Comparison of ENCODE assay signal across 7 mouse cellular contexts in genomic region chr14:55052496-55052895, GRCm38 (mm10). TPM values are rescaled to one million over a fixed set of nuclear protein-coding genes. Genes with fewer than 3 reads are reported as not detected.
A peak's percentile ranks its signal among the peaks of the same experiment; 100 is the strongest.
DNase-seq lines count a peak whose midpoint lies in the region; ATAC-seq lines count a peak whose summit lies in the region.

No protein-coding gene starts in this region.

- DNase-seq in left cerebral cortex, adult 18-20 months (ENCODE audit: low spot score in 2 of 2): peak; percentile 72 to 81
- no peak for DNase-seq in left cerebral cortex, adult 11 months (ENCODE audit: low spot score)
- DNase-seq in cerebellum, adult 9-10 months: peak; percentile 95
- DNase-seq in layer of hippocampus, adult 18-20 months (ENCODE audit: low spot score in 2 of 2): peak; percentile 82 to 94
- peak; percentile 91 to 94 for DNase-seq in right cerebral cortex, postnatal 10 days (ENCODE audit: low spot score in 2 of 2)
- DNase-seq in ovary, adult 18-20 months (ENCODE audit: low spot score): no peak
- DNase-seq in liver, embryonic 11.5 days (ENCODE audit: low spot score): no peak

- ATAC-seq in liver, embryonic 11.5 days (replicated peaks; ENCODE audit: low FRiP score): no peak

- H3K9ac ChIP-seq in liver, embryonic 11.5 days (ENCODE audit: low read depth, low read length): no peak overlapping the region

- peaks cover 3% of the 10 kb centered on the region; the same call in 1 of the 2 replicates for H3K27me3 ChIP-seq in liver, embryonic 11.5 days (replicated peaks; ENCODE audit: control insufficient read depth, insufficient read depth, low read length)

- H3K4me3 ChIP-seq in liver, embryonic 11.5 days (ENCODE audit: low read depth, low read length): no peak overlapping the region

- H3K27ac ChIP-seq in liver, embryonic 11.5 days (ENCODE audit: low read depth, low read length): no peak overlapping the region

- no peak overlapping the region for H3K4me2 ChIP-seq in liver, embryonic 11.5 days

- H3K9me3 ChIP-seq in liver, embryonic 11.5 days (ENCODE audit: control insufficient read depth, low read length): no peaks in the 10 kb centered on the region

- H3K36me3 ChIP-seq in liver, embryonic 11.5 days (ENCODE audit: control insufficient read depth, insufficient read depth, low read length): no peaks in the 10 kb centered on the region

- 86% methylated on average over 9 of the region's 9 CpGs for WGBS in liver, embryonic 11.5 days

- H3K4me1 ChIP-seq in liver, embryonic 11.5 days (replicated peaks; ENCODE audit: control insufficient read depth, insufficient read depth, low read length): no peaks in the 10 kb centered on the region

RNA-seq across cellular contexts. Expression of gene Ngdn, which starts 37.2 kb away (rescaled TPM):
- 10 to 100 TPM; 30.6 to 32.0 TPM for total RNA-seq in left cerebral cortex, adult 18-20 months (2021)
- 10 to 100 TPM; 30.2 to 32.7 TPM for total RNA-seq in layer of hippocampus, adult 18-20 months (2021)
- 87.0 and 95.6 TPM in 2 replicates for polyA plus RNA-seq in liver, embryonic 11.5 days (2014; fragmentation: Nextera tagmentation; extraction: Ambion mirVana)

RNA-seq across cellular contexts. Expression of gene Zfhx2, which starts 39.6 kb away (rescaled TPM):
- total RNA-seq in left cerebral cortex, adult 18-20 months (2021): 10 to 100 TPM; 41.8 to 44.5 TPM
- 10 to 100 TPM; 52.9 to 58.5 TPM for total RNA-seq in layer of hippocampus, adult 18-20 months (2021)
- 2.1 and 2.8 TPM in 2 replicates for polyA plus RNA-seq in liver, embryonic 11.5 days (2014; fragmentation: Nextera tagmentation; extraction: Ambion mirVana)

RNA-seq across cellular contexts. Expression of gene Thtpa, which starts 42.1 kb away (rescaled TPM):
- total RNA-seq in left cerebral cortex, adult 18-20 months (2021): 10 to 100 TPM; 22.9 to 23.1 TPM
- total RNA-seq in layer of hippocampus, adult 18-20 months (2021): 10 to 100 TPM; 17.8 to 18.3 TPM
- polyA plus RNA-seq in liver, embryonic 11.5 days (2014; fragmentation: Nextera tagmentation; extraction: Ambion mirVana): 10.5 and 12.6 TPM in 2 replicates

RNA-seq across cellular contexts. Expression of gene Ap1g2, which starts 53.9 kb away (rescaled TPM):
- total RNA-seq in left cerebral cortex, adult 18-20 months (2021): 10 to 100 TPM in 1 of 2 experiments, 1 to 10 TPM in 1; 9.5 to 10.2 TPM
- total RNA-seq in layer of hippocampus, adult 18-20 months (2021): 10 to 100 TPM; 11.3 to 14.9 TPM
- polyA plus RNA-seq in liver, embryonic 11.5 days (2014; fragmentation: Nextera tagmentation; extraction: Ambion mirVana): 45.1 and 52.9 TPM in 2 replicates

RNA-seq across cellular contexts. Expression of gene Myh7, which starts 58.1 kb away (rescaled TPM):
- 10 to 100 TPM; 16.0 to 18.2 TPM for total RNA-seq in left cerebral cortex, adult 18-20 months (2021)
- total RNA-seq in layer of hippocampus, adult 18-20 months (2021): 10 to 100 TPM; 10.1 to 14.4 TPM
- 2.7 and 9.7 TPM in 2 replicates for polyA plus RNA-seq in liver, embryonic 11.5 days (2014; fragmentation: Nextera tagmentation; extraction: Ambion mirVana)

Comparison
In these comparisons a context has a peak if more than half of its experiments do, and no peak if none do; other contexts are left out.
1. DNase-seq: peak in left cerebral cortex, adult 18-20 months (2 of 2), cerebellum, adult 9-10 months (single experiment), layer of hippocampus, adult 18-20 months (2 of 2) and right cerebral cortex, postnatal 10 days (2 of 2); none in left cerebral cortex, adult 11 months (single experiment), ovary, adult 18-20 months (single experiment) and liver, embryonic 11.5 days (single experiment).